Mouse (Mus musculus) limb, embryonic 11.5 days (tissue): ENCODE data around the gene Snx8. TPM values are rescaled to one million over a fixed set of nuclear protein-coding genes. Genes with fewer than 3 reads are reported as not detected.

Experiments
- ATAC-seq: fragments of 200-750 bp; cut with Nextera tagmentation; 2 replicates; pipeline ENCODE4 v1.8.0; 2017; ENCODE audit warnings: low read depth; ENCODE audit not compliant: insufficient number of reproducible peaks, low FRiP score, low TSS enrichment
- DNase-seq: peaks from one replicate; pipeline ENCODE4 v3.0.0-alpha.2; 2015; ENCODE audit warnings: low spot score
- H3K27ac ChIP-seq: fragments of 300-500 bp; sonication (generic); replicated peaks from 2 replicates; pipeline ENCODE4 v1.5.1; 2014; ENCODE audit warnings: low read depth, mild to moderate bottlenecking, low read length
- H3K27me3 ChIP-seq: fragments of 300-500 bp; sonication (generic); 2 replicates; pipeline ENCODE4 v1.6.1; 2014; ENCODE audit warnings: mild to moderate bottlenecking, low read length, mixed read lengths; ENCODE audit not compliant: control insufficient read depth, insufficient read depth
- H3K36me3 ChIP-seq: fragments of 300-500 bp; sonication (generic); 2 replicates; pipeline ENCODE4 v1.6.1; 2014; ENCODE audit warnings: mild to moderate bottlenecking, low read length, moderate library complexity, mixed read lengths; ENCODE audit not compliant: control insufficient read depth, insufficient read depth
- H3K4me1 ChIP-seq: fragments of 300-500 bp; sonication (generic); 2 replicates; pipeline ENCODE4 v1.6.1; 2014; ENCODE audit warnings: low read length, mixed read lengths; ENCODE audit not compliant: control insufficient read depth, insufficient read depth
- H3K4me2 ChIP-seq: fragments of 300-500 bp; sonication (generic); 2 replicates; pipeline ENCODE4 v1.6.1; 2014; ENCODE audit warnings: low read depth, mild to moderate bottlenecking, moderate library complexity; ENCODE audit not compliant: severe bottlenecking
- H3K4me3 ChIP-seq: fragments of 300-500 bp; sonication (generic); 2 replicates; pipeline ENCODE4 v1.5.1; 2014; ENCODE audit warnings: low read depth, low read length
- H3K9ac ChIP-seq: fragments of 300-500 bp; sonication (generic); 2 replicates; pipeline ENCODE4 v1.6.1; 2014; ENCODE audit warnings: mild to moderate bottlenecking, low read length
- H3K9me3 ChIP-seq: fragments of 300-500 bp; sonication (generic); 2 replicates; pipeline ENCODE4 v1.6.1; 2016; ENCODE audit warnings: low read length; ENCODE audit not compliant: control insufficient read depth
- whole genome bisulfite sequencing: fragments of 180-500 bp; shearing (Covaris S2); extraction: QIAGEN DNeasy Blood & Tissue Kit; methylation state at CpG from one replicate; pipeline ENCODE4 v1.1.7; 2014; 5-methylcytosine and 5-hydroxymethylcytosine counted together
- polyA plus RNA-seq: library from polyadenylated mRNA; unstranded; fragments of >200 nt; fragmentation: Nextera tagmentation; extraction: Ambion mirVana; gene quantifications from 2 replicates; pipeline ENCODE4 v1.2.1, GENCODE M21; 2014

Snx8 gene
- polyA plus RNA-seq, 1 experiment from 2014 or later = 9.7 TPM

DNA sequence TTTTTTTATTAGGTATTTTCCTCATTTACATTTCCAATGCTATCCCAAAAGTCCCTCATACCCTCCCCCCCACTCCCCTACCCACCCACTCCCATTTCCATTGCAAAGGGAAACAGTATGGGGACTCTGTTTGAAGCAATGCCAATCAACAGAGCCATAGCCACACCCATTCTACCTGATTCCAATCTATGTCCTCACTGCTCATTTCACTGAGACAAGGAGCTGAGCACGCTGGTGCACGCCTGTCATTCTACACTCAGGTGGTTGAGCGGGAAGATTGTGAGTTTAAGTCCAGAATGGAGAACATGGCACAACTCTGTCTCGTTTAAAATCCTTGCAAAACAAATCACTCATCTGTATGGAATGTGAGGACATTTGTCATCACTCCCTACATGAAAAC lies 56.5 kb downstream of the Snx8 start:
- Histone ChIP-seq H3K4me3 (no peak overlapping the region), H3K27ac (no peak overlapping the region), H3K36me3 (no peaks in the 10 kb centered on the region; the same call in 1 of the 2 replicates), H3K4me2 (peak overlapping the region; percentile 71; the same call in 1 of the 2 replicates), H3K9ac (no peak overlapping the region), H3K4me1 (peaks cover 4% of the 10 kb centered on the region; the same call in 1 of the 2 replicates), H3K9me3 (no peaks in the 10 kb centered on the region), H3K27me3 (no peaks in the 10 kb centered on the region)
- DNase-seq = no peak
- ATAC-seq = no peak
- 65% methylated on average over 4 of the region's 4 CpGs for WGBS

GRCm38 (mm10) chr5:140331615-140332512 lies 57.2 kb downstream of the Snx8 start, which contains the start of gene Mrm2:
TSS of gene Mrm2 (minus strand) at chr5:140331898.
- peak; percentile 72 for ATAC-seq
- Histone ChIP-seq H3K4me1 (peaks cover 4% of the 10 kb centered on the region; the same call in 1 of the 2 replicates), H3K4me3 (peak within 1 kb of the TSS; percentile 52), H3K4me2 (peak within 1 kb of the TSS; percentile 71), H3K9me3 (no peaks in the 10 kb centered on the region), H3K27ac (peak within 1 kb of the TSS; percentile 89), H3K9ac (peak within 1 kb of the TSS; percentile 80), H3K27me3 (no peaks in the 10 kb centered on the region), H3K36me3 (no peaks in the 10 kb centered on the region; the same call in 1 of the 2 replicates)
- DNase-seq = peak; percentile 93
- 1% methylated on average over 39 of the region's 39 CpGs for WGBS

DNA sequence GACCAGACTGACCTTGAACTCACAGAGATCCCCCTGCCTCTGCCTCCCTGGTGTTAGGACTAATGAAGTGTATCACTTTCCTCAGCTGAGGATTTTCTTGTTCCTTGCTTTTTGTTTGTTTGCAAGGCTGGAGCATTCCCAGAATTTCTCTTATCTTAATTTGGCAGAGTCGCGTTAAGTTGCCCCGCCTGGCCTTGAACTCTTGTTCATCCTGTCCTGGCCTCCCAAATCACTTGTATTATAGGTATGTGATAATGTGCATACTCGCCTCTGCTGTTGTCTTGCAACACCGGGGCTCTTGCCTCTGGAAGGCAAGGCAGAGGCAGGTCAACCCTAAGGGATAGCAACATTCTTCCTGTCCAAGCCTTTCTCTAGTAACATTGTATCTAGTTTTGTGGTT lies 65.0 kb downstream of the Snx8 start:
- Histone ChIP-seq H3K4me3 (no peak overlapping the region), H3K4me1 (peaks cover 5% of the 10 kb centered on the region; the same call in 1 of the 2 replicates), H3K27me3 (no peaks in the 10 kb centered on the region), H3K9me3 (no peaks in the 10 kb centered on the region), H3K4me2 (no peak overlapping the region), H3K9ac (no peak overlapping the region), H3K36me3 (no peaks in the 10 kb centered on the region; the same call in 1 of the 2 replicates), H3K27ac (no peak overlapping the region)
- 91% methylated on average over 5 of the region's 5 CpGs for WGBS
- DNase-seq (no peak), ATAC-seq (no peak)

- peak overlapping the region; percentile 75 for H3K27ac ChIP-seq
- no peaks in the 10 kb centered on the region for H3K27me3 ChIP-seq
- peak overlapping the region; percentile 83 for H3K4me3 ChIP-seq
- peak overlapping the region; percentile 48 for H3K4me2 ChIP-seq
- 3% methylated on average over 17 of the region's 17 CpGs for WGBS
- DNase-seq = peak; percentile 33
- peaks cover 5% of the 10 kb centered on the region; the same call in 1 of the 2 replicates for H3K4me1 ChIP-seq
- ATAC-seq = 0 out of 2 replicates have a peak, but pooled peaks have one; percentile 2
- peak overlapping the region; percentile 95 for H3K9ac ChIP-seq
- no peaks in the 10 kb centered on the region for H3K36me3 ChIP-seq
- H3K9me3 ChIP-seq = no peaks in the 10 kb centered on the region
Observed at GRCm38 (mm10) chr5:140321756-140322575, 67.1 kb downstream of the Snx8 start.

DNA sequence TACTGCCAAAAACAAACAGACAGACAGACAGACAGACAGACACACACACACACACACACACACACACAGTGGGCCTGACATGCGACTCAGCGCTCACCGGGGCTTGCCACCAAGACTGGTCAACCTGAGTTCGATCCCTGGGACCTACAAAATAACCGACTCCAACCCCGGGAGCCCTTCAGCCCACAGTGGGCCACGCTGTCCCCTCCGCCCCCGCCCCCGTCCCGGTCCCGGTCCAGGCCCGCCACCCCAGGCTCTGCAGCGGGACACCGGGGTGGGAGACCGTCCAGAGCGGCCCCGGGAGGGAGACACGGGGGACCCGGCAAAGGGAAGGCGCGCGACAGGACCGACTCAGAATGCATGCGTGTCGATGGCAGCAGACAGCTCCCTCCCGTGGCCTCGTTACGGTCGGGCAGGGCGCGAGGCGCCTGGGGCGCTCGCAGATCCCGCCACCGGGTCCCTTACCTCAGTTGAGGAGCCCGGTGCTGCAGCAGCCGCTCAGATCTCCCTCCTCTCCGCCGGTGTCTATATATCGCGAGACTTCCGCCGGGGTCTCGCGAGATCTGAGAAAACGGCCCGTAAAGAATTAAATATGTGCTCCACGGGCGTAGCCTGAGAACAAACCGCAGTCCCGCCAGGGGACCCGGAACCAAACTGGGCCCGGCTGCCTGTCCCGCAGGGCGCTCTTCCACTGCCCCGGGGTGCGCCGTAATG lies 67.9 kb downstream of the Snx8 start, which contains the start of the genes Mad1l1 and Nudt1:
TSS of gene Mad1l1 (minus strand) at position 511 of the 714 bp plus-strand sequence.
TSS of gene Nudt1 (plus strand) at position 615 of the 714 bp plus-strand sequence.
- Histone ChIP-seq H3K4me3 (peak within 1 kb of the TSS; percentile 83), H3K36me3 (no peaks in the 10 kb centered on the region), H3K9ac (peak within 1 kb of the TSS; percentile 95), H3K4me2 (peak within 1 kb of the TSS; percentile 48), H3K4me1 (peaks cover 5% of the 10 kb centered on the region; the same call in 1 of the 2 replicates), H3K27me3 (no peaks in the 10 kb centered on the region), H3K27ac (peak within 1 kb of the TSS; percentile 75), H3K9me3 (no peaks in the 10 kb centered on the region)
- ATAC-seq (peak; percentile 88), DNase-seq (peak; percentile 97)
- under 1% methylated on average over 59 of the region's 60 CpGs for WGBS

GRCm38 (mm10) chr5:140316716-140317115 lies 72.3 kb downstream of the Snx8 start:
- Histone ChIP-seq H3K27me3 (no peaks in the 10 kb centered on the region), H3K4me2 (no peak overlapping the region), H3K9me3 (no peaks in the 10 kb centered on the region), H3K4me3 (no peak overlapping the region), H3K27ac (no peak overlapping the region), H3K36me3 (peaks cover 9% of the 10 kb centered on the region; the same call in 1 of the 2 replicates), H3K9ac (no peak overlapping the region), H3K4me1 (peaks cover 5% of the 10 kb centered on the region; the same call in 1 of the 2 replicates)
- DNase-seq (no peak), ATAC-seq (no peak)
- WGBS = 90% methylated on average over 3 of the region's 3 CpGs

- Histone ChIP-seq H3K36me3 (peaks cover 35% of the 10 kb centered on the region), H3K9me3 (no peaks in the 10 kb centered on the region), H3K4me1 (no peaks in the 10 kb centered on the region), H3K27ac (no peak overlapping the region), H3K4me3 (no peak overlapping the region), H3K9ac (no peak overlapping the region), H3K27me3 (no peaks in the 10 kb centered on the region), H3K4me2 (no peak overlapping the region)
- 94% methylated on average over 14 of the region's 14 CpGs for WGBS
- no peak for ATAC-seq
- DNase-seq = no peak
Observed at GRCm38 (mm10) chr5:140307602-140308001, 81.5 kb downstream of the Snx8 start.
